14 mouse cellular contexts compared by ENCODE assay signal in the genomic region with DNA sequence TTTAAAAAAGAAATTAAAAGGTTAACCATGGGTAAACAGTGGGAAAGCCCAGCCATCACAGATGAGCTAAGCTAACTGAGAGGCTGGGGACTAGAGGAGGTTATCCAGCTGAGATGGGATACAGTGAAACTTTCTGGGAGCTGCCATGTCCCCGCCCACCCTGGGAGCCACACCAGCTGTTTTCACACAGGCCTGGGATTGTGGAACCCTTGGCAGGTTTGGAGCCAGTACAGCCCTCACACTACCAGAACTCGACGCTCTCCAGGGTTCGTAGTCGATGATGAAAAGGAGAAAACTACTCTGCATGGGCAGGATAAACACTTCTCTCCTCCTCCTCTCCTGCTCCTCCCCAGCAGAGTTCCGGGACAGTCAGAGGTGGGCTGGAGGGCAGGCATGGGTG. TPM values are rescaled to one million over a fixed set of nuclear protein-coding genes. Genes with fewer than 3 reads are reported as not detected.
DNase-seq lines count a peak whose midpoint lies in the region; ATAC-seq and TF ChIP-seq lines count a peak whose summit lies in the region.
"Had no signal": no experiment of that assay in that cellular context is flagged by ENCODE, and none has a peak within 500 bp of the region (broad histone marks: within the 10 kb centered on the region; RNA-seq: fewer than 3 reads in every experiment).

No protein-coding gene starts in this region.

- ATAC-seq in forebrain, embryonic 16.5 days: no peak
- ATAC-seq: liver, postnatal 0 days had no signal

- H3K4me1 ChIP-seq in forebrain, embryonic 16.5 days (replicated peaks; ENCODE audit: control insufficient read depth, insufficient read depth, low read length): no peaks in the 10 kb centered on the region

- H3K36me3 ChIP-seq in myocyte (ENCODE audit: control insufficient read depth, insufficient read depth): no peaks in the 10 kb centered on the region
- no peaks in the 10 kb centered on the region for H3K36me3 ChIP-seq in forebrain, embryonic 16.5 days (ENCODE audit: control insufficient read depth, insufficient read depth)
- H3K36me3 ChIP-seq: hindbrain, embryonic 15.5 days; neural tube, embryonic 13.5 days had no signal

- no peaks in the 10 kb centered on the region for H3K9me3 ChIP-seq in forebrain, embryonic 16.5 days (ENCODE audit: control insufficient read depth, low read length)
- H3K9me3 ChIP-seq: hindbrain, embryonic 15.5 days; neural tube, embryonic 13.5 days had no signal

- H3K27me3 ChIP-seq in myocyte (ENCODE audit: control insufficient read depth, insufficient read depth, insufficient read length): no peaks in the 10 kb centered on the region
- no peaks in the 10 kb centered on the region for H3K27me3 ChIP-seq in forebrain, embryonic 16.5 days (replicated peaks; ENCODE audit: control insufficient read depth, insufficient read depth, low read length)
- H3K27me3 ChIP-seq: hindbrain, embryonic 15.5 days; neural tube, embryonic 13.5 days had no signal

- peak; percentile 77 to 82 for DNase-seq in kidney, postnatal 4 days
- no peak for DNase-seq in kidney, adult 11 months
- peak; percentile 83 for DNase-seq in gastrocnemius, postnatal 14 days
- DNase-seq in heart, postnatal 14 days: peak; percentile 77
- no peak for DNase-seq in embryo, embryonic 10 days (ENCODE audit: low spot score)
- DNase-seq: adrenal gland, postnatal 14 days; cerebellum, postnatal 36 days; left cerebral cortex, postnatal 4 days; liver, postnatal 0 days; midbrain, embryonic 14.5 days had no signal

- WGBS in forebrain, embryonic 16.5 days: 66% methylated on average over 5 of the region's 6 CpGs

- no peak overlapping the region for H3K4me2 ChIP-seq in myocyte (ENCODE audit: low read depth)
- no peak overlapping the region for H3K4me2 ChIP-seq in forebrain, embryonic 16.5 days (ENCODE audit: low read length)
- H3K4me2 ChIP-seq: hindbrain, embryonic 15.5 days; neural tube, embryonic 13.5 days had no signal

- TF ChIP-seq POLR2A in myocyte (IDR thresholded peaks at IDR 0.05; ENCODE audit: insufficient read length, low read depth): no peak

- H3K4me3 ChIP-seq in myocyte: no peak overlapping the region
- no peak overlapping the region for H3K4me3 ChIP-seq in forebrain, embryonic 16.5 days (replicated peaks; ENCODE audit: low read length)
- H3K4me3 ChIP-seq: hindbrain, embryonic 15.5 days; neural tube, embryonic 13.5 days had no signal

- H3ac ChIP-seq in myocyte (ENCODE audit: control insufficient read depth, insufficient read length): no peak overlapping the region

- H3K9ac ChIP-seq in forebrain, embryonic 16.5 days (replicated peaks; ENCODE audit: low read depth, low read length): no peak overlapping the region
- H3K9ac ChIP-seq: hindbrain, embryonic 15.5 days; liver, postnatal 0 days; neural tube, embryonic 13.5 days had no signal

- H3K79me2 ChIP-seq in myocyte (ENCODE audit: control insufficient read depth, insufficient read depth): no peaks in the 10 kb centered on the region

- intact Hi-C loops in gastrocnemius, postnatal 14 days (cut with DNase I; ENCODE audit: low total_unique reads): no loop called here
- intact Hi-C loops in heart, postnatal 14 days (cut with DNase I): no loop called here

- no peak overlapping the region for H3K27ac ChIP-seq in forebrain, embryonic 16.5 days (ENCODE audit: low read length)
- H3K27ac ChIP-seq: hindbrain, embryonic 15.5 days; neural tube, embryonic 13.5 days had no signal

TF ChIP-seq in myocyte, 11 proteins besides CTCF, POLR2A, EP300 and RAD21:
- TF ChIP-seq MYOG (IDR thresholded peaks at IDR 0.05; ENCODE audit: control insufficient read depth in 1 of 3, insufficient read depth in 1 of 3, insufficient read length in 2 of 3, low read depth in 2 of 3) (peak in 1 of 3 experiments; percentile 53), REST (IDR thresholded peaks at IDR 0.05; ENCODE audit: insufficient read depth, insufficient read length) (no peak), MYOD1 (IDR thresholded peaks at IDR 0.05; ENCODE audit: control insufficient read depth in 1 of 3, insufficient read length in 2 of 3, low read depth in 2 of 3) (peak in 2 of 3 experiments; percentile 11 to 53)

RNA-seq across cellular contexts. Expression of a gene that starts 56.9 kb away (rescaled TPM):
- 10 to 100 TPM; 85.9 to 97.7 TPM for total RNA-seq in gastrocnemius, postnatal 14 days (2021)
- total RNA-seq in heart, postnatal 14 days (2021): 10 to 100 TPM; 89.1 to 98.5 TPM
- polyA plus RNA-seq in myocyte (2012; fragmentation: generic; extraction: Trizol): 127 TPM
- 26.5 and 27.1 TPM in 2 replicates for polyA plus RNA-seq in forebrain, embryonic 16.5 days (2015; fragmentation: Nextera tagmentation; extraction: Ambion mirVana)

Comparison
In these comparisons a context has a peak if more than half of its experiments do, and no peak if none do; other contexts are left out.
1. DNase-seq: peak in kidney, postnatal 4 days (2 of 2), gastrocnemius, postnatal 14 days (single experiment) and heart, postnatal 14 days (2 of 2); none in kidney, adult 11 months (single experiment) and embryo, embryonic 10 days (single experiment).